In genomic region chr16:30503958-30504357, GRCm38 (mm10) we compare ENCODE assay signal across 9 mouse cellular contexts. TPM values are rescaled to one million over a fixed set of nuclear protein-coding genes. Genes with fewer than 3 reads are reported as not detected.
DNase-seq lines count a peak whose midpoint lies in the region; ATAC-seq and TF ChIP-seq lines count a peak whose summit lies in the region.
"Had no signal": no experiment of that assay in that cellular context is flagged by ENCODE, and none has a peak within 500 bp of the region (broad histone marks: within the 10 kb centered on the region; RNA-seq: fewer than 3 reads in every experiment).

No protein-coding gene starts in this region.

- TF ChIP-seq EP300 in CH12.LX (IDR thresholded peaks at IDR 0.05; ENCODE audit: low read length) = no peak
- no peak for TF ChIP-seq EP300 in heart, postnatal 0 days (IDR thresholded peaks at IDR 0.05; ENCODE audit: low read depth)

- dilution Hi-C loops in CH12.LX (cut with MboI; ENCODE audit: extremely low pct_ligation_motif_present, extremely low pct_unique_long_range_greater_than_20kb, low sequenced_read_pairs) = no loop called here

- ATAC-seq in hindbrain, embryonic 11.5 days (ENCODE audit: low FRiP score) = no peak
- no peak for ATAC-seq in hindbrain, embryonic 12.5 days (ENCODE audit: low FRiP score)
- ATAC-seq in heart, postnatal 0 days (ENCODE audit: insufficient read depth, low read depth) = peak; percentile 22; the same call in 1 of the 2 replicates
- ATAC-seq in midbrain, embryonic 14.5 days (ENCODE audit: low FRiP score, low TSS enrichment) = no peak

- peak; percentile 85 to 97 for TF ChIP-seq CTCF in CH12.LX (conservative IDR thresholded peaks at IDR 0.05 in 1 of 2, IDR thresholded peaks at IDR 0.05 in 1 of 2; ENCODE audit: low read depth in 2 of 2, low read length in 2 of 2)
- TF ChIP-seq CTCF in heart, postnatal 0 days (IDR thresholded peaks at IDR 0.05; ENCODE audit: low read depth) = peak; percentile 90

- in situ Hi-C loops in CH12.LX (cut with MboI; ENCODE audit: low pct_ligation_motif_present, low pct_unique_long_range_greater_than_20kb, low sequenced_read_pairs) = loop anchor here (5.0 kb wide), 1 partner anchor 252 kb away; no protein-coding TSS in a partner anchor

- no peak overlapping the region for H3K4me3 ChIP-seq in hindbrain, embryonic 11.5 days (ENCODE audit: low read depth, low read length)
- no peak overlapping the region for H3K4me3 ChIP-seq in hindbrain, embryonic 12.5 days
- H3K4me3 ChIP-seq in CH12.LX (replicated peaks in 1 of 3; ENCODE audit: low read depth in 2 of 3, low read length in 2 of 3, poor library complexity in 1 of 3) = no peak overlapping the region
- H3K4me3 ChIP-seq in heart, postnatal 0 days (ENCODE audit: low read depth, low read length) = no peak overlapping the region
- H3K4me3 ChIP-seq in limb, embryonic 10.5 days = no peak overlapping the region
- no peak overlapping the region for H3K4me3 ChIP-seq in midbrain, embryonic 14.5 days (replicated peaks; ENCODE audit: low read depth, low read length)

- TF ChIP-seq RAD21 in CH12.LX (IDR thresholded peaks at IDR 0.05; ENCODE audit: low read depth, low read length) = peak; percentile 99

- no peak overlapping the region for H3K4me2 ChIP-seq in hindbrain, embryonic 11.5 days (replicated peaks; ENCODE audit: low read depth, low read length)
- H3K4me2 ChIP-seq in hindbrain, embryonic 12.5 days (replicated peaks) = no peak overlapping the region
- no peak overlapping the region for H3K4me2 ChIP-seq in CH12.LX (ENCODE audit: insufficient read depth, low read depth, poor library complexity, severe bottlenecking)
- no peak overlapping the region for H3K4me2 ChIP-seq in heart, postnatal 0 days (ENCODE audit: low read depth, low read length)
- no peak overlapping the region for H3K4me2 ChIP-seq in midbrain, embryonic 14.5 days (ENCODE audit: low read length)

- no peak for TF ChIP-seq POLR2A in CH12.LX (IDR thresholded peaks at IDR 0.05; ENCODE audit: low read depth, low read length)

- no peaks in the 10 kb centered on the region for H3K36me3 ChIP-seq in hindbrain, embryonic 11.5 days (ENCODE audit: control insufficient read depth, insufficient read depth, low read length)
- H3K36me3 ChIP-seq in hindbrain, embryonic 12.5 days = no peaks in the 10 kb centered on the region
- no peaks in the 10 kb centered on the region for H3K36me3 ChIP-seq in CH12.LX (replicated peaks in 1 of 2; ENCODE audit: control insufficient read depth in 1 of 2, insufficient read depth in 1 of 2, low read length in 1 of 2)
- no peaks in the 10 kb centered on the region for H3K36me3 ChIP-seq in heart, postnatal 0 days (replicated peaks; ENCODE audit: control insufficient read depth, insufficient read depth, low read length)
- no peaks in the 10 kb centered on the region for H3K36me3 ChIP-seq in limb, embryonic 10.5 days
- no peaks in the 10 kb centered on the region for H3K36me3 ChIP-seq in midbrain, embryonic 14.5 days (ENCODE audit: control insufficient read depth, insufficient read depth, low read length)

- DNase-seq in hindbrain, embryonic 11.5 days (ENCODE audit: low spot score) = peak; percentile 70
- DNase-seq in CH12.LX (ENCODE audit: extremely low read depth) = peak; percentile 57
- DNase-seq in cerebellum, postnatal 36 days = peak; percentile 37 to 43
- DNase-seq in heart, postnatal 0 days (ENCODE audit: low spot score) = peak; percentile 71
- DNase-seq in limb, embryonic 10.5 days (ENCODE audit: low spot score) = peak; percentile 72
- peak; percentile 72 for DNase-seq in midbrain, embryonic 14.5 days
- DNase-seq in urinary bladder, postnatal 25 days (ENCODE audit: low spot score) = peak; percentile 54

- WGBS in hindbrain, embryonic 11.5 days = 18% methylated on average over 15 of the region's 15 CpGs
- WGBS in hindbrain, embryonic 12.5 days = 19% methylated on average over 15 of the region's 15 CpGs
- WGBS in heart, postnatal 0 days = 11% methylated on average over 15 of the region's 15 CpGs
- 19% methylated on average over 15 of the region's 15 CpGs for WGBS in limb, embryonic 10.5 days
- WGBS in midbrain, embryonic 14.5 days = 17% methylated on average over 15 of the region's 15 CpGs

- no peaks in the 10 kb centered on the region for H3K4me1 ChIP-seq in hindbrain, embryonic 11.5 days (replicated peaks; ENCODE audit: control insufficient read depth, insufficient read depth, low read length)
- H3K4me1 ChIP-seq in hindbrain, embryonic 12.5 days = peaks cover 13% of the 10 kb centered on the region
- H3K4me1 ChIP-seq in CH12.LX (ENCODE audit: control insufficient read depth in 1 of 2, insufficient read depth in 2 of 2) = peaks cover 3 to 7% of the 10 kb centered on the region in 2 experiments
- H3K4me1 ChIP-seq in heart, postnatal 0 days (ENCODE audit: control insufficient read depth, insufficient read depth) = peaks cover 15% of the 10 kb centered on the region; the same call in 1 of the 2 replicates
- H3K4me1 ChIP-seq in limb, embryonic 10.5 days = peaks cover 25% of the 10 kb centered on the region
- no peaks in the 10 kb centered on the region for H3K4me1 ChIP-seq in midbrain, embryonic 14.5 days (ENCODE audit: control insufficient read depth, insufficient read depth, low read length)

- no peak overlapping the region for H3K9ac ChIP-seq in hindbrain, embryonic 11.5 days (ENCODE audit: low read depth, low read length)
- no peak overlapping the region for H3K9ac ChIP-seq in hindbrain, embryonic 12.5 days
- no peak overlapping the region for H3K9ac ChIP-seq in CH12.LX (ENCODE audit: insufficient read depth, low read depth)
- no peak overlapping the region for H3K9ac ChIP-seq in heart, postnatal 0 days (replicated peaks; ENCODE audit: low read depth, low read length)
- no peak overlapping the region for H3K9ac ChIP-seq in midbrain, embryonic 14.5 days (replicated peaks; ENCODE audit: low read length)

- no peaks in the 10 kb centered on the region for H3K79me2 ChIP-seq in CH12.LX (replicated peaks; ENCODE audit: control insufficient read depth, extremely low read depth, insufficient read depth, poor library complexity, severe bottlenecking)

- peaks cover 2% of the 10 kb centered on the region for H3K27me3 ChIP-seq in hindbrain, embryonic 11.5 days (ENCODE audit: control insufficient read depth, insufficient read depth, low read length)
- no peaks in the 10 kb centered on the region for H3K27me3 ChIP-seq in hindbrain, embryonic 12.5 days
- peaks cover 3% of the 10 kb centered on the region for H3K27me3 ChIP-seq in CH12.LX (replicated peaks)
- no peaks in the 10 kb centered on the region for H3K27me3 ChIP-seq in heart, postnatal 0 days (ENCODE audit: control insufficient read depth, insufficient read depth, low read length)
- peaks cover 15% of the 10 kb centered on the region for H3K27me3 ChIP-seq in limb, embryonic 10.5 days (ENCODE audit: low read depth, poor library complexity, severe bottlenecking)
- H3K27me3 ChIP-seq in midbrain, embryonic 14.5 days (ENCODE audit: control insufficient read depth, insufficient read depth, low read length) = no peaks in the 10 kb centered on the region

- H3K27ac ChIP-seq in hindbrain, embryonic 11.5 days (ENCODE audit: low read depth, low read length) = no peak overlapping the region
- no peak overlapping the region for H3K27ac ChIP-seq in hindbrain, embryonic 12.5 days
- H3K27ac ChIP-seq in CH12.LX (ENCODE audit: insufficient read depth, low read depth) = no peak overlapping the region
- H3K27ac ChIP-seq in heart, postnatal 0 days (ENCODE audit: low read depth) = no peak overlapping the region
- no peak overlapping the region for H3K27ac ChIP-seq in limb, embryonic 10.5 days
- H3K27ac ChIP-seq in midbrain, embryonic 14.5 days (replicated peaks; ENCODE audit: low read depth, low read length) = no peak overlapping the region
- H3K27ac ChIP-seq: macrophage had no signal

- no peaks in the 10 kb centered on the region for H3K9me3 ChIP-seq in hindbrain, embryonic 11.5 days (ENCODE audit: control insufficient read depth, low read length)
- no peaks in the 10 kb centered on the region for H3K9me3 ChIP-seq in hindbrain, embryonic 12.5 days (replicated peaks)
- H3K9me3 ChIP-seq in CH12.LX (replicated peaks; ENCODE audit: low read length) = no peaks in the 10 kb centered on the region
- H3K9me3 ChIP-seq in heart, postnatal 0 days (replicated peaks; ENCODE audit: control insufficient read depth, low read length) = no peaks in the 10 kb centered on the region
- H3K9me3 ChIP-seq in limb, embryonic 10.5 days (replicated peaks) = no peaks in the 10 kb centered on the region
- H3K9me3 ChIP-seq in midbrain, embryonic 14.5 days (ENCODE audit: control insufficient read depth, low read length) = no peaks in the 10 kb centered on the region

TF ChIP-seq in CH12.LX, 34 proteins besides CTCF, POLR2A, EP300 and RAD21 (continues in another document):
- TF ChIP-seq IRF4 (IDR thresholded peaks at IDR 0.05; ENCODE audit: low read depth, low read length) (0 out of 2 replicates have a peak, but pooled peaks have one; percentile 44), SIN3A (IDR thresholded peaks at IDR 0.05; ENCODE audit: low read length) (peak; percentile 48; the same call in 1 of the 2 replicates), JUN (IDR thresholded peaks at IDR 0.05; ENCODE audit: insufficient read depth, low read depth, low read length) (no peak), NELFE (IDR thresholded peaks at IDR 0.05; ENCODE audit: low read depth, low read length) (peak; percentile 57; the same call in 1 of the 2 replicates), RCOR1 (conservative IDR thresholded peaks at IDR 0.05; ENCODE audit: low read depth, low read length) (no peak), SMC3 (IDR thresholded peaks at IDR 0.05; ENCODE audit: low read depth, low read length) (peak; percentile 95), TCF12 (IDR thresholded peaks at IDR 0.05; ENCODE audit: low read depth, low read length) (peak; percentile 32; the same call in 1 of the 2 replicates), ZC3H11A (IDR thresholded peaks at IDR 0.05; ENCODE audit: low read depth, low read length) (peak; percentile 70), ELF1 (IDR thresholded peaks at IDR 0.05; ENCODE audit: low read depth, low read length) (peak; percentile 45; the same call in 1 of the 2 replicates), ZNF384 (IDR thresholded peaks at IDR 0.05; ENCODE audit: low read depth, low read length) (0 out of 2 replicates have a peak, but pooled peaks have one; percentile 15)

RNA-seq across cellular contexts. Expression of gene Tmem44, which starts 46.7 kb away (rescaled TPM):
- 30.9 and 32.0 TPM in 2 replicates for polyA plus RNA-seq in hindbrain, embryonic 11.5 days (2014; fragmentation: Nextera tagmentation; extraction: Ambion mirVana)
- polyA plus RNA-seq in hindbrain, embryonic 12.5 days (2016; fragmentation: Nextera tagmentation; extraction: Ambion mirVana) = 58.7 and 60.2 TPM in 2 replicates
- total RNA-seq in CH12.LX (2012; rRNA removed) (0.38 and 0.51 TPM in 2 replicates), CH12.LX (2014; rRNA removed) (0.07 and 0.16 TPM in 2 replicates)
- 0.70 and 0.78 TPM in 2 replicates for polyA plus RNA-seq in CH12.LX (2012; ENCODE audit: insufficient read length, low read depth)
- total RNA-seq in heart, postnatal 0 days (2014; rRNA removed; ENCODE audit: low replicate concordance) = 31.1 and 33.5 TPM in 2 replicates
- polyA plus RNA-seq in heart, postnatal 0 days (2015; fragmentation: Nextera tagmentation; extraction: Ambion mirVana) = 11.8 and 14.6 TPM in 2 replicates
- 18.9 and 21.6 TPM in 2 replicates for polyA plus RNA-seq in limb, embryonic 10.5 days (2016; fragmentation: Nextera tagmentation; extraction: Ambion mirVana)
- 76.3 and 79.2 TPM in 2 replicates for polyA plus RNA-seq in midbrain, embryonic 14.5 days (2014; fragmentation: Nextera tagmentation; extraction: Ambion mirVana)
- polyA plus RNA-seq: macrophage had no signal
